Mouse (Mus musculus): ENCODE measurements around the gene Ubr7. TPM values are rescaled to one million over a fixed set of nuclear protein-coding genes. Genes with fewer than 3 reads are reported as not detected.
A peak's percentile ranks its signal among the peaks of the same experiment; 100 is the strongest.

Gene Ubr7
- polyA plus RNA-seq, 1 experiment = 14.6 TPM

DNA sequence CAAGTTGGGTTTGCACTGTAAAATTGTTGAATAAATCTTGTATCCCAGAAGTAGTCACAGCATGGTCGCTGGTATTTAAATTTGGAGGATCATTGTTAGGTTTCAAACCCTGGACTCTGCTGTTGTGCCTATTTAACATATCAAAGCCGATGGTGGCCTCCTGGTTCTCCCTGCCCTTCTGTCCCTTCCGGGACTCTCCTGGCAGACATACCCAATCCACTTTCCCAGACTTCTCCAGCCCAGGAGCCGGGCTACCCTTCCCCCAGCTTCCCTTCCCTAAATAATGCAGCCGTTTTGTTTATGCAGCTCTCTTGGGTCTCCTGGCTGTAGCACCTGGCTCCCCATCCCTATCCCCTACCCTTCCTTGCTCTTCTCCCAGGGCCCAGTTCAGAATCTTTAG, 1.2 kb downstream of the Ubr7 start:
- peaks cover 6% of the 10 kb centered on the region for H3K4me1 ChIP-seq (ENCODE audit: control insufficient read depth, insufficient read depth, low read length)
- no peak for DNase-seq
- TF ChIP-seq POLR2A (IDR thresholded peaks at IDR 0.05; ENCODE audit: borderline replicate concordance, extremely low read depth, low read depth, low read length) (no peak), CTCF (IDR thresholded peaks at IDR 0.05; ENCODE audit: insufficient read depth, low read length) (no peak)
- peak overlapping the region; percentile 97 for H3K4me3 ChIP-seq (replicated peaks; ENCODE audit: extremely low read depth, low read depth, low read length)
- 2% methylated on average over 5 of the region's 5 CpGs for WGBS

DNA sequence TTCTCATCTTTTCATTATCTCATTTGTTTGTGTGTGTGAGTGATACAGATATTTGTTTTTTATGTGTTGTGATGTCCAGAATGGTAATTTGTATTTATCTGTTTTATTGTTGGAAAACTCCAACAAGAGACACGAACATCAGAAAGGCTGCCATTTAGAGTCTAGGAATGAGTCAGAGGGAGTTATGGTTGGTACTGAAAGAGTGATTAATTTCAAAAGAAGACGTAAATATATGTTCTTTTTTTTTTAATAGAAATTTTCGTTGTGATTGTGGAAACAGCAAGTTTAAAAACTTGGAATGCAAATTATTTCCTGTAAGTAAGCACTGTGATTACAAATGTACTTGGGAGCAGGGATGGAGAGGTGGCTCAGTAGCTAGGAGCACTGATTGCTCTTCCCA, 3.9 kb downstream of the Ubr7 start:
- 67% methylated on average over 3 of the region's 3 CpGs for WGBS
- TF ChIP-seq POLR2A (IDR thresholded peaks at IDR 0.05; ENCODE audit: borderline replicate concordance, extremely low read depth, low read depth, low read length) = no peak
- no peak for TF ChIP-seq CTCF (IDR thresholded peaks at IDR 0.05; ENCODE audit: insufficient read depth, low read length)
- H3K4me1 ChIP-seq (ENCODE audit: control insufficient read depth, insufficient read depth, low read length) = peaks cover 6% of the 10 kb centered on the region

DNA sequence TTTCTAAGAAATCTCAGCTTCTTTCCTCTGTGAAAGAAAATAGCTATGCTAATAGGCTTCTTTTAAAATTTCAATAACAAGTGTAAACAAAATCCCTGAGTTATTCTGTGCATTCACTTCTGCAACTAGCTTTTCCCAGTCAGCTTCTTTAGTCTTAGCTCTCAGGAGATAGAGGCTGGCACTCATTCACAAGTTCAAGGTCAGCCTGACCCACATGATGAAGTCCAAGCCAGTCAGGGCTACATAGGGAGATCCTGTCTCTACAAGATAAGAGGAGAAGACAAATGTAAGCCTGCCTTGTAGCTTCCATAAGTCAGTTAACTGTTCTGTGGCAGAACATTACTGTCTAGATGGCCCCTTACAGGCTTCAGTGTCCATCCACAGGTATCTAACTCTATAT, 5.9 kb downstream of the Ubr7 start:
- TF ChIP-seq CTCF (IDR thresholded peaks at IDR 0.05; ENCODE audit: insufficient read depth, low read length) = no peak
- Histone ChIP-seq H3K4me3 (replicated peaks; ENCODE audit: extremely low read depth, low read depth, low read length) (no peak overlapping the region), H3K4me1 (ENCODE audit: control insufficient read depth, insufficient read depth, low read length) (peaks cover 4% of the 10 kb centered on the region)
- no peak for DNase-seq

More for the DNA sequence above, 3.9 kb downstream of the Ubr7 start:
- DNase-seq = no peak
- no peak overlapping the region for H3K4me3 ChIP-seq (replicated peaks; ENCODE audit: extremely low read depth, low read depth, low read length)

DNA sequence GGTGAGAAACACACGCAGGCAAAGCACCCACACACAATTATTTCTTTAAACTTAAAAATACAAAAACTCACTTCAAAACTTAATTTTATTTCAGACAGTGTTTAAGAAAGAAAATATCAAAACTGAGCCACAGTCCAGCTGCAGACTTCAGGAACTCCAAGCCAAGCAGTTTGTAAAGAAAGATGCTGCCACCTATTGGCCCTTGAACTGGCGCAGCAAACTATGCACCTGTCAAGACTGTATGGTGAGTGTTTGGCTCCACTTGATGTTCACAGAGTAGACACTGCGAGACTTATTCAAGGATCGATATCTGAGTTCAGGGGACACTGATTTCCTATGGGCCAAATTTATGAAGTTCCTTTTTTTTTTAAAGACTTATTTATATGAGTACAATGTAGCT, 11.2 kb downstream of the Ubr7 start:
- 86% methylated on average over 4 of the region's 4 CpGs for WGBS
- Histone ChIP-seq H3K4me1 (ENCODE audit: control insufficient read depth, insufficient read depth, low read length) (no peaks in the 10 kb centered on the region), H3K4me3 (replicated peaks; ENCODE audit: extremely low read depth, low read depth, low read length) (no peak overlapping the region)
- no peak for DNase-seq
- TF ChIP-seq POLR2A (IDR thresholded peaks at IDR 0.05; ENCODE audit: borderline replicate concordance, extremely low read depth, low read depth, low read length) (no peak), CTCF (IDR thresholded peaks at IDR 0.05; ENCODE audit: insufficient read depth, low read length) (0 out of 2 replicates have a peak, but pooled peaks have one; percentile 10)

DNA sequence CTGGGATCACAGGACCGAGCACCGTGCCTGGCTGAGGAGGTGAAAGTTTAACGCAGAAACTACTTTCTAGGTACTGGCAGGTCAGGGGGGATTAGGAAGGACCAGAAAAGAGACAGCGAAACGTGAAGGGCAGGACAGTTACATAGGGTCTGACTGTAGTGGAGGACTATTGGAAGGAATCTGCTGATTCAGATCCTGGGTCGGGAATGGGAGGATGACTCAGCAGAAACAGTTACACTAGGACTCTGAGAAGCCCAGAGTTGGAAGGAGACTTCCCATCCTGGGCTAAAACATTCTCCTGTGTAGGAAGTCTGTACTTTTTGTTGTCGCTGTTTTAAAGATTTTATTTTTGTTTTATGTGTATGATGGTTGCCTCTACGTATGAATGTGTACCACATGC, 13.8 kb downstream of the Ubr7 start:
- WGBS = 97% methylated on average over 8 of the region's 8 CpGs
- Histone ChIP-seq H3K4me1 (ENCODE audit: control insufficient read depth, insufficient read depth, low read length) (no peaks in the 10 kb centered on the region), H3K4me3 (replicated peaks; ENCODE audit: extremely low read depth, low read depth, low read length) (no peak overlapping the region)
- TF ChIP-seq CTCF (IDR thresholded peaks at IDR 0.05; ENCODE audit: insufficient read depth, low read length) = no peak
- TF ChIP-seq POLR2A (IDR thresholded peaks at IDR 0.05; ENCODE audit: borderline replicate concordance, extremely low read depth, low read depth, low read length) = no peak
- no peak for DNase-seq

DNA sequence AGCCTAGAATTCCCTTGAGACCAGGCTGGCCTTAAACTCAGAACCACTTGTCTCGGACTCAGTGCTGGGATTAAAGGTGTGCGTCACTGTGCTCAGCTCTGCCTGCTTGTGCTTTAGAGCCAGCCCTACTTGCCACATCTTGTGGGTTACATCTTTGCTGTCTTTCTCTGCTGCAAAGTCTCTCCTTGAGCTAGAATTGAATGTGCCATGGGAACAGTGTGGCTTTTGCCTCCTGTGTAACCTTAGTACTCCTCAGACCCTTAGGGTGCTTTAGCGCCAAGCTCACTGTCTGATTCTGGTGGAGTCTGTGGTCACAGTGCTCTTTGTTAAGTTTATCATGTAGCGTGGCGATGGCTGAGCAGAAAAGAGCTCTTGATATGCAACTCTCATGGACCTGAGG, 14.9 kb downstream of the Ubr7 start:
- H3K4me1 ChIP-seq (ENCODE audit: control insufficient read depth, insufficient read depth, low read length) = no peaks in the 10 kb centered on the region
- 96% methylated on average over 5 of the region's 5 CpGs for WGBS
- no peak overlapping the region for H3K4me3 ChIP-seq (replicated peaks; ENCODE audit: extremely low read depth, low read depth, low read length)
- no peak for DNase-seq
- no peak for TF ChIP-seq CTCF (IDR thresholded peaks at IDR 0.05; ENCODE audit: insufficient read depth, low read length)
- no peak for TF ChIP-seq POLR2A (IDR thresholded peaks at IDR 0.05; ENCODE audit: borderline replicate concordance, extremely low read depth, low read depth, low read length)

DNA sequence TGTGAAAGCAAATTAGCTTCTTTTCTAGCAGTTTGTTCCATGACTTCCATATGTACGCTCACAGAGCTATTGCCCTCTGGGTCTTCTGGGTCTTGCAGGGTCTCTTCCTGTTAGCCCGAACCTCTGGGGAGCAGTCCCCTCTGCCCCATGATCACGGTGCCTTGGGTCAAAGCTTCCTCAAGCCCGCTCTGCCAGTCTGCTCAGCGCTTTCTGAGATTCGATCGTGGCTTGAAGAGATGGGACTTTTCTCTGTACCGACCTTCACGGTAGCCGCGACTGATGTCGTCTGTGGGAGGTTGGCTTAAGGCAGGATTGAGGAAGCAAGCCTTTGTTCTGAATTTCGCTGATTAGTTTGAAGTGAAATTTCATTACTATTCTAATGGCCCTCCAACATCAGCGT, 18.3 kb downstream of the Ubr7 start:
- H3K4me3 ChIP-seq (replicated peaks; ENCODE audit: extremely low read depth, low read depth, low read length) = no peak overlapping the region
- no peaks in the 10 kb centered on the region for H3K4me1 ChIP-seq (ENCODE audit: control insufficient read depth, insufficient read depth, low read length)
- TF ChIP-seq CTCF (IDR thresholded peaks at IDR 0.05; ENCODE audit: insufficient read depth, low read length) = no peak
- TF ChIP-seq POLR2A (IDR thresholded peaks at IDR 0.05; ENCODE audit: borderline replicate concordance, extremely low read depth, low read depth, low read length) = no peak
- DNase-seq = no peak
- 92% methylated on average over 14 of the region's 14 CpGs for WGBS

DNA sequence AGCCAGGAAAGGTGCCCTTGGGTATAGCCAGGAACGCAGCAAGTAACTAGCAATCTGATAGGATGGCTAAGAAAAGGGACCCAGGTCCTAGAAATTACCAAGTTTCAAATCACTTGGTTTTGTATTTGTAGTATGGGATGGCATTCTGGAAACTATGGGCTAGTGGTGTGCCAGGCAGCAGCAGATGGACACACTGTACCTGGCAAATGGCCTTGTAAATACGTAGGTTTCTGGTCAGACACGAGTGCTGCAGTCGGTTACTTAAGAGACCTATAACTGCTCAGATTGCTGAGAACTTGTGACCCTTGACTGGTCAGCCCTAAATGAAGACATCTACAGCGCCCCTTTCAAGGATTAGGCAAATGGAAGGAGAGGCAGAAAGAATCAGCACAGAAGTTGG, 20.4 kb downstream of the Ubr7 start:
- no peak for DNase-seq
- TF ChIP-seq CTCF (IDR thresholded peaks at IDR 0.05; ENCODE audit: insufficient read depth, low read length) = no peak
- no peak for TF ChIP-seq POLR2A (IDR thresholded peaks at IDR 0.05; ENCODE audit: borderline replicate concordance, extremely low read depth, low read depth, low read length)
- Histone ChIP-seq H3K4me3 (replicated peaks; ENCODE audit: extremely low read depth, low read depth, low read length) (no peak overlapping the region), H3K4me1 (ENCODE audit: control insufficient read depth, insufficient read depth, low read length) (no peaks in the 10 kb centered on the region)
- 81% methylated on average over 5 of the region's 5 CpGs for WGBS

DNA sequence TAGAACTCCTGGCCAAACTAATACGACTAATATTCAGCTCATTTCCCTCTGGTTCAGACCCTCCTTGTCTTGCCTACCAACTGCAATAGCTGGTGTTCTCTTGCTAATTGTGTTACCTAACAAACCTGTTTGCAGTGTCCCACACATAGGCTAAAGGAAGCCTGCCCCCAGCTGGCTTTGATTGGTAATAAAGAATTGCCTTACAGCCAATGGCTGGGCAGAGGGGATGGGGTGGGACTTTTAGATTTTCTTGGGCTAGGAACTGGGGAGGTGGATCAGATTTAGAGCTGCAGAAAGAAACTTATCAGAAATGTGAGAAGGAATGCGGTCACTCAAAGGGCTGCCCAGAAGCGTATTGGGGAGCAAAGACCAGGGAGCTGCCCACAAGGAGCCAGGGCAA, 21.7 kb downstream of the Ubr7 start:
- Histone ChIP-seq H3K4me3 (replicated peaks; ENCODE audit: extremely low read depth, low read depth, low read length) (no peak overlapping the region), H3K4me1 (ENCODE audit: control insufficient read depth, insufficient read depth, low read length) (no peaks in the 10 kb centered on the region)
- DNase-seq = no peak
- TF ChIP-seq POLR2A (IDR thresholded peaks at IDR 0.05; ENCODE audit: borderline replicate concordance, extremely low read depth, low read depth, low read length) (no peak), CTCF (IDR thresholded peaks at IDR 0.05; ENCODE audit: insufficient read depth, low read length) (no peak)
- WGBS = 47% methylated on average over 3 of the region's 3 CpGs

DNA sequence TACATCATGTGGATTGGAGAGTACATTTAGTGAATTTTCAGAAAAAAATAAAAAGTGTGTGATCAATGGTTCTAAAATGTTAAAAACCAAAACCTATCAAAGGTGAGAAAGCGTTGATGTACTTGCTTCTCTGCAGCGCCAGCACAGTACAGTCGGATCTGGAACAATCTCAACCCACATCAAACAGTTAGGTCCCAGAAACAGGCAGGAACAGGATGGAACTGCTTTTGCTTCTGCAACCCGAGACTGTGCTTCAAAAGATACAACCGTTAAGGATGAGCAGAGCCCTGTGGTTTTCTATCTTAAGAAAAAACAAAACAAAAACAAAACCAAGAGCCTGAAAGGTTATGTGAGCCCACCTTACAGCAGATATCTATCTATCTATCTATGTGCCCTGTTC, 25.1 kb downstream of the Ubr7 start:
- WGBS = 89% methylated on average over 5 of the region's 5 CpGs
- TF ChIP-seq POLR2A (IDR thresholded peaks at IDR 0.05; ENCODE audit: borderline replicate concordance, extremely low read depth, low read depth, low read length) (no peak), CTCF (IDR thresholded peaks at IDR 0.05; ENCODE audit: insufficient read depth, low read length) (no peak)
- DNase-seq = no peak
- Histone ChIP-seq H3K4me1 (ENCODE audit: control insufficient read depth, insufficient read depth, low read length) (no peaks in the 10 kb centered on the region), H3K4me3 (replicated peaks; ENCODE audit: extremely low read depth, low read depth, low read length) (no peak overlapping the region)
